Mouse (Mus musculus): ENCODE measurements around the gene Snw1. TPM values are rescaled to one million over a fixed set of nuclear protein-coding genes. Genes with fewer than 3 reads are reported as not detected.

Snw1 gene
- polyA plus RNA-seq, 1 experiment from 2014 or later = 150 TPM

- Histone ChIP-seq H3K36me3 (ENCODE audit: inconsistent target) (no peaks in the 10 kb centered on the region), H3K4me3 (ENCODE audit: inconsistent target) (no peak overlapping the region), H3K27ac (no peak overlapping the region), H3K79me2 (ENCODE audit: inconsistent target) (no peaks in the 10 kb centered on the region)
- WGBS (ENCODE audit: missing documents) = 84% methylated on average over 4 of the region's 4 CpGs
Measured at GRCm38 (mm10) chr12:87409123-87409522, 63.0 kb downstream of the Snw1 start.

GRCm38 (mm10) chr12:87407869-87408605 is 64.0 kb downstream of the Snw1 start:
- 13% methylated on average over 21 of the region's 21 CpGs for WGBS (ENCODE audit: missing documents)
- Histone ChIP-seq H3K4me3 (ENCODE audit: inconsistent target) (peak overlapping the region; percentile 20), H3K27ac (peak overlapping the region; percentile 87), H3K36me3 (ENCODE audit: inconsistent target) (no peaks in the 10 kb centered on the region), H3K79me2 (ENCODE audit: inconsistent target) (no peaks in the 10 kb centered on the region)

GRCm38 (mm10) chr12:87405721-87406120 is 66.4 kb downstream of the Snw1 start:
- Histone ChIP-seq H3K36me3 (ENCODE audit: inconsistent target) (no peaks in the 10 kb centered on the region), H3K79me2 (ENCODE audit: inconsistent target) (no peaks in the 10 kb centered on the region), H3K4me3 (ENCODE audit: inconsistent target) (no peak overlapping the region), H3K27ac (no peak overlapping the region)
- WGBS (ENCODE audit: missing documents) = 79% methylated on average over 3 of the region's 3 CpGs

- H3K36me3 ChIP-seq (ENCODE audit: inconsistent target) = no peaks in the 10 kb centered on the region
- H3K27ac ChIP-seq = no peak overlapping the region
- H3K79me2 ChIP-seq (ENCODE audit: inconsistent target) = no peaks in the 10 kb centered on the region
- H3K4me3 ChIP-seq (ENCODE audit: inconsistent target) = no peak overlapping the region
- 82% methylated on average over 4 of the region's 4 CpGs for WGBS (ENCODE audit: missing documents)
Measured at GRCm38 (mm10) chr12:87405165-87405564, 66.9 kb downstream of the Snw1 start.

- Histone ChIP-seq H3K79me2 (ENCODE audit: inconsistent target) (no peaks in the 10 kb centered on the region), H3K36me3 (ENCODE audit: inconsistent target) (no peaks in the 10 kb centered on the region), H3K27ac (no peak overlapping the region), H3K4me3 (ENCODE audit: inconsistent target) (no peak overlapping the region)
- WGBS (ENCODE audit: missing documents) = 96% methylated on average over 6 of the region's 6 CpGs
Measured at GRCm38 (mm10) chr12:87401883-87402282, 70.2 kb downstream of the Snw1 start.

GRCm38 (mm10) chr12:87399119-87399819 is 72.8 kb downstream of the Snw1 start:
- 78% methylated on average over 10 of the region's 10 CpGs for WGBS (ENCODE audit: missing documents)
- H3K36me3 ChIP-seq (ENCODE audit: inconsistent target) = no peaks in the 10 kb centered on the region
- no peak overlapping the region for H3K4me3 ChIP-seq (ENCODE audit: inconsistent target)
- no peaks in the 10 kb centered on the region for H3K79me2 ChIP-seq (ENCODE audit: inconsistent target)
- no peak overlapping the region for H3K27ac ChIP-seq

Other genes with a start within 250 kb of the Snw1 start
- gene Noxred1, start 233.5 kb downstream of the Snw1 start, polyA plus RNA-seq (2018) = 0.31 to 0.40 TPM (median 0.32 TPM) in 3 replicates
- gene Vipas39, start 206.0 kb downstream of the Snw1 start, polyA plus RNA-seq (2018) = 106 to 155 TPM (median 136 TPM) in 3 replicates
- gene Ahsa1, start 205.8 kb downstream of the Snw1 start, polyA plus RNA-seq (2018) = 198 to 597 TPM (median 364 TPM) in 3 replicates
- gene Ism2, start 172.6 kb downstream of the Snw1 start, polyA plus RNA-seq (2018) = 0.19 TPM in 1 of 3 replicates, not detected in the others
- 96.4 to 117 TPM (median 96.5 TPM) in 3 replicates for gene Sptlc2, start 83.9 kb downstream of the Snw1 start, polyA plus RNA-seq (2018)
- 44.6 to 126 TPM (median 109 TPM) in 3 replicates for gene Slirp, start 28.4 kb downstream of the Snw1 start, polyA plus RNA-seq (2018)
- 10.6 to 11.2 TPM (median 10.8 TPM) in 3 replicates for gene Alkbh1, start 28.3 kb downstream of the Snw1 start, polyA plus RNA-seq (2018)
- gene Gm5788, start 22.4 kb upstream of the Snw1 start, polyA plus RNA-seq (2018) = not detected in 3 replicates
- gene Gm8300, start 42.0 kb upstream of the Snw1 start, polyA plus RNA-seq (2018) = not detected in 3 replicates
- gene Oog1, start 130.4 kb upstream of the Snw1 start, polyA plus RNA-seq (2018) = not detected in 3 replicates
- not detected in 3 replicates for gene Gm4027, start 146.6 kb upstream of the Snw1 start, polyA plus RNA-seq (2018)
- not detected in 3 replicates for gene Gm16381, start 172.3 kb upstream of the Snw1 start, polyA plus RNA-seq (2018)